Mouse (Mus musculus): Measurements from ENCODE around the gene Wfdc8. TPM values are rescaled to one million over a fixed set of nuclear protein-coding genes. Genes with fewer than 3 reads are reported as not detected.
"Not testable (repeated sequence)": the region's sequence is repeated elsewhere in the genome, so short reads cannot be mapped to it uniquely, and the experiment has no call there.

Gene Wfdc8
- not detected in 2 replicates for polyA plus RNA-seq (2011; ENCODE audit: insufficient read depth, insufficient read length, low read depth, missing spikeins)

DNA sequence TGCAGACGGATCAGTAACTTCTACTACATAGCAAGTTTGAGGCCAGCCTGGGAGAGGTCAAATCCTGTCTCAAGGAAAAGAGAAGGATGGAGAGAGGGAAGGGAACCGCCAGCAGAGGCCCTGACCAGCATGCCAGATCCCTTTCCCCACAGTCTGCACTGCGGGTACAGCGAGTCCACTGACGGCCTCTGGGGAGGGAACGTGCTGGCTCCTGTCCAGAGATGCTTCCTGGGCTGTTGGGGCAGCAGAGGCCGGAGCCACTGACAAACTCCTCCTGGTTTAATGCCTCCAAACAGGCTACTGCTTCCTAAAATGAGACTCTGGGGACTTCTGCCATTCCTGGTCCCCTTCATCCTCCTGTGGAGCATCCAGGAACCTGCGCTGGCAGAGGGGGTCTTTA, at the start of gene Wfdc8, which contains the start of gene Wfdc6b:
Gene Wfdc8, minus strand, starts transcription at position 156 of the 400 bp plus-strand sequence.
Gene Wfdc6b, plus strand, starts transcription at position 52 of the 400 bp plus-strand sequence.
- H3K36me3 ChIP-seq (ENCODE audit: control insufficient read depth, insufficient read depth, low read length, poor library complexity, severe bottlenecking); H3K27me3 ChIP-seq (ENCODE audit: control insufficient read depth, insufficient read depth, low read length, poor library complexity, severe bottlenecking); H3K9ac ChIP-seq (ENCODE audit: low read depth, poor library complexity, severe bottlenecking); H3K9me3 ChIP-seq (replicated peaks; ENCODE audit: control insufficient read depth, insufficient read depth, low read length, poor library complexity, severe bottlenecking); H3K4me1 ChIP-seq (ENCODE audit: control insufficient read depth, insufficient read depth, low read length); H3K4me3 ChIP-seq (ENCODE audit: low read depth, low read length); H3K27ac ChIP-seq (ENCODE audit: insufficient read depth, low read length): not testable (repeated sequence)

DNA sequence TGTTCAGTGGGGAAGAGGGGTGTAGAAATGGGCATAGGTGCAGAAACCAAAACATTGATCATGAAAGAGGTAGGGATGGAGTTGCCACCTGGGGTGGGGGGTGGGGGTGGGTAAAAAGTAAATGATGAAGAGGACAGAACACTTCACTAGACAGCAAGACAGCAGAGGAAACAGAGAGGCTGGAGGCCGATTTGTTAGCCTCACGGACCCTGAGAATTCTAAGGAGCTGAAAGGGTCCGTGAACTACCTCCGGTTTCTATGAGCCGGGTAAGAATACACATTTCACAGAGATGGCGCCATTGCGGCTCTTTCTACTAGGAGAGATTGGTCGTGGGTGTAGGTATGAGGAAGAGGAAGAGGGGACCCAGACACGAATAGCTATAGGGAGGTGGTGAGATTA, 43.1 kb upstream of the Wfdc8 start, which contains the start of gene Wfdc9:
Gene Wfdc9, minus strand, starts transcription at position 101 of the 400 bp plus-strand sequence.
- no peaks in the 10 kb centered on the region for H3K4me1 ChIP-seq (ENCODE audit: control insufficient read depth, insufficient read depth, low read length)
- no peaks in the 10 kb centered on the region for H3K9me3 ChIP-seq (replicated peaks; ENCODE audit: control insufficient read depth, insufficient read depth, low read length, poor library complexity, severe bottlenecking)
- H3K27ac ChIP-seq (ENCODE audit: insufficient read depth, low read length), result no peak within 1 kb of the TSS
- H3K9ac ChIP-seq (ENCODE audit: low read depth, poor library complexity, severe bottlenecking), result no peak within 1 kb of the TSS
- TF ChIP-seq EP300 (IDR thresholded peaks at IDR 0.05; ENCODE audit: insufficient read depth, low read depth, low read length) (no peak), CTCF (IDR thresholded peaks at IDR 0.05; ENCODE audit: low read depth, low read length) (no peak), POLR2A (IDR thresholded peaks at IDR 0.05; ENCODE audit: insufficient read depth, low read length) (no peak)
- no peaks in the 10 kb centered on the region for H3K27me3 ChIP-seq (ENCODE audit: control insufficient read depth, insufficient read depth, low read length, poor library complexity, severe bottlenecking)
- H3K36me3 ChIP-seq (ENCODE audit: control insufficient read depth, insufficient read depth, low read length, poor library complexity, severe bottlenecking), result no peaks in the 10 kb centered on the region
- peak within 1 kb of the TSS; percentile 35; the same call in 1 of the 2 replicates for H3K4me3 ChIP-seq (ENCODE audit: low read depth, low read length)

GRCm38 (mm10) chr2:164655858-164656257, 42.4 kb upstream of the Wfdc8 start, which contains the start of gene Wfdc10:
Gene Wfdc10, plus strand, starts transcription at chr2:164656046.
- Histone ChIP-seq H3K27me3 (ENCODE audit: control insufficient read depth, insufficient read depth, low read length, poor library complexity, severe bottlenecking) (no peaks in the 10 kb centered on the region), H3K4me3 (ENCODE audit: low read depth, low read length) (peak within 1 kb of the TSS; percentile 35; the same call in 1 of the 2 replicates), H3K27ac (ENCODE audit: insufficient read depth, low read length) (no peak within 1 kb of the TSS), H3K9ac (ENCODE audit: low read depth, poor library complexity, severe bottlenecking) (no peak within 1 kb of the TSS), H3K9me3 (replicated peaks; ENCODE audit: control insufficient read depth, insufficient read depth, low read length, poor library complexity, severe bottlenecking) (no peaks in the 10 kb centered on the region), H3K36me3 (ENCODE audit: control insufficient read depth, insufficient read depth, low read length, poor library complexity, severe bottlenecking) (no peaks in the 10 kb centered on the region), H3K4me1 (ENCODE audit: control insufficient read depth, insufficient read depth, low read length) (no peaks in the 10 kb centered on the region)
- TF ChIP-seq POLR2A (IDR thresholded peaks at IDR 0.05; ENCODE audit: insufficient read depth, low read length), result no peak
- peak; percentile 86 for TF ChIP-seq CTCF (IDR thresholded peaks at IDR 0.05; ENCODE audit: low read depth, low read length)

DNA sequence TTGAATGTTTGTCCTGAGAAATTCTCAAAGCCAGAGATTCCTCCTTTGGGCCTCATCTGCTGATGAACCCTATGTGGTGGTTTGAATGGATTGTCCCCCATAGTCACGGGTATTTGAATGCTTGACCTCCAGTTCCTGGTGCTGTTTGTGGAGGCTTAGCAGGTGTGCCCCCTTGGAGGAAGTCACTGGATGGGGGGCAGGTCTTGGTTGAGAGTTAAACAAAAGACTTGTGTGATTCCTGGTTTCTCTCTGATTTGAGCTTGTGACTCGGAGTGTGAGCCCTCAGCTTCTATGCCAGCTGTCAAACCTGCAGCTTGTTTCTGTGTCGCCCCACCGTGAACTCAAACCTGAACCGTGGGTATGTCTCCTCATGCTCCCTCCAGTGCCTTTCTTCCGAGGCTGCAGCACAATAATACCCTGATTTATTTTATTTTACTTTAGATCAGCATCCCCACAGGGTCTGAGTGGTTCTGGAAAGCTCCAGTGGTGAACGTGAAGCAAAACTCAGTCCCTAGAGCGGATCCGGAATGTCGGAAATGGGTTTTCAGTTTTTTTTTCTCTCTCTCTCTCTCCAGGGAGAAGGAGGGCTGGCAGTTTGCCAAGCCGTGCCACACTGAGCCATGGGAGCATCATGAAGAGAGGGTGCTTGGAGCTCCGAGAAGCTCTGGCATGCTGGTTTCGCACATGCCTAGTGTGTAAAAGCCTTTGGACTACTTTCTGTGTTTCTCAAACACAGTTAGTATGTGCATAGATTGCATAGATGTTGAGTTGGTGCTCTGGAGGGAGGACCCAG, 28.7 kb upstream of the Wfdc8 start:
- no peaks in the 10 kb centered on the region for H3K27me3 ChIP-seq (ENCODE audit: control insufficient read depth, insufficient read depth, low read length, poor library complexity, severe bottlenecking)
- no peak for TF ChIP-seq CTCF (IDR thresholded peaks at IDR 0.05; ENCODE audit: low read depth, low read length)
- TF ChIP-seq EP300 (IDR thresholded peaks at IDR 0.05; ENCODE audit: insufficient read depth, low read depth, low read length), result no peak
- TF ChIP-seq POLR2A (IDR thresholded peaks at IDR 0.05; ENCODE audit: insufficient read depth, low read length), result no peak
- H3K36me3 ChIP-seq (ENCODE audit: control insufficient read depth, insufficient read depth, low read length, poor library complexity, severe bottlenecking), result no peaks in the 10 kb centered on the region
- no peak overlapping the region for H3K27ac ChIP-seq (ENCODE audit: insufficient read depth, low read length)
- no peaks in the 10 kb centered on the region for H3K4me1 ChIP-seq (ENCODE audit: control insufficient read depth, insufficient read depth, low read length)
- no peak overlapping the region for H3K9ac ChIP-seq (ENCODE audit: low read depth, poor library complexity, severe bottlenecking)
- H3K4me3 ChIP-seq (ENCODE audit: low read depth, low read length), result no peak overlapping the region
- no peaks in the 10 kb centered on the region for H3K9me3 ChIP-seq (replicated peaks; ENCODE audit: control insufficient read depth, insufficient read depth, low read length, poor library complexity, severe bottlenecking)

- TF ChIP-seq POLR2A (IDR thresholded peaks at IDR 0.05; ENCODE audit: insufficient read depth, low read length) (no peak), EP300 (IDR thresholded peaks at IDR 0.05; ENCODE audit: insufficient read depth, low read depth, low read length) (no peak), CTCF (IDR thresholded peaks at IDR 0.05; ENCODE audit: low read depth, low read length) (no peak)
- H3K36me3 ChIP-seq (ENCODE audit: control insufficient read depth, insufficient read depth, low read length, poor library complexity, severe bottlenecking), result no peaks in the 10 kb centered on the region
- H3K9me3 ChIP-seq (replicated peaks; ENCODE audit: control insufficient read depth, insufficient read depth, low read length, poor library complexity, severe bottlenecking), result 0 out of 2 replicates have a peak, but pooled peaks cover 2% of the 10 kb centered on the region
- H3K4me1 ChIP-seq (ENCODE audit: control insufficient read depth, insufficient read depth, low read length), result no peaks in the 10 kb centered on the region
- H3K4me3 ChIP-seq (ENCODE audit: low read depth, low read length), result no peak overlapping the region
- H3K27ac ChIP-seq (ENCODE audit: insufficient read depth, low read length), result no peak overlapping the region
- H3K27me3 ChIP-seq (ENCODE audit: control insufficient read depth, insufficient read depth, low read length, poor library complexity, severe bottlenecking), result no peaks in the 10 kb centered on the region
- no peak overlapping the region for H3K9ac ChIP-seq (ENCODE audit: low read depth, poor library complexity, severe bottlenecking)
Measured at GRCm38 (mm10) chr2:164641129-164641528, 27.7 kb upstream of the Wfdc8 start.

GRCm38 (mm10) chr2:164638696-164639095, 25.3 kb upstream of the Wfdc8 start, which contains the start of gene Wfdc16:
Gene Wfdc16, minus strand, starts transcription at chr2:164638796.
- TF ChIP-seq EP300 (IDR thresholded peaks at IDR 0.05; ENCODE audit: insufficient read depth, low read depth, low read length), result no peak
- TF ChIP-seq POLR2A (IDR thresholded peaks at IDR 0.05; ENCODE audit: insufficient read depth, low read length), result no peak
- no peak for TF ChIP-seq CTCF (IDR thresholded peaks at IDR 0.05; ENCODE audit: low read depth, low read length)
- no peaks in the 10 kb centered on the region for H3K27me3 ChIP-seq (ENCODE audit: control insufficient read depth, insufficient read depth, low read length, poor library complexity, severe bottlenecking)
- 0 out of 2 replicates have a peak, but pooled peaks cover 2% of the 10 kb centered on the region for H3K9me3 ChIP-seq (replicated peaks; ENCODE audit: control insufficient read depth, insufficient read depth, low read length, poor library complexity, severe bottlenecking)
- no peak within 1 kb of the TSS for H3K4me3 ChIP-seq (ENCODE audit: low read depth, low read length)
- no peak within 1 kb of the TSS for H3K9ac ChIP-seq (ENCODE audit: low read depth, poor library complexity, severe bottlenecking)
- H3K27ac ChIP-seq (ENCODE audit: insufficient read depth, low read length), result no peak within 1 kb of the TSS
- no peaks in the 10 kb centered on the region for H3K36me3 ChIP-seq (ENCODE audit: control insufficient read depth, insufficient read depth, low read length, poor library complexity, severe bottlenecking)
- H3K4me1 ChIP-seq (ENCODE audit: control insufficient read depth, insufficient read depth, low read length), result no peaks in the 10 kb centered on the region

Data from ES-Bruce4 (cell line).